Mouse (Mus musculus) cortical plate, adult 2 months (tissue): ENCODE data around the gene Sult1c2.

Experiments used
- CTCF ChIP-seq: fragments of 200-500 bp; IDR thresholded peaks from 2 replicates; pipeline ENCODE4 v1.5.1; 2011; ENCODE audit warnings: mild to moderate bottlenecking, control low read depth, low read length; ENCODE audit not compliant: insufficient read depth; ENCODE audit errors: extremely low read depth
- POLR2A ChIP-seq: fragments of 200-500 bp; IDR thresholded peaks from 2 replicates; pipeline ENCODE4 v1.6.1; 2011; ENCODE audit warnings: mild to moderate bottlenecking, low read length, control low read depth; ENCODE audit not compliant: insufficient read depth; ENCODE audit errors: extremely low read depth

DNA sequence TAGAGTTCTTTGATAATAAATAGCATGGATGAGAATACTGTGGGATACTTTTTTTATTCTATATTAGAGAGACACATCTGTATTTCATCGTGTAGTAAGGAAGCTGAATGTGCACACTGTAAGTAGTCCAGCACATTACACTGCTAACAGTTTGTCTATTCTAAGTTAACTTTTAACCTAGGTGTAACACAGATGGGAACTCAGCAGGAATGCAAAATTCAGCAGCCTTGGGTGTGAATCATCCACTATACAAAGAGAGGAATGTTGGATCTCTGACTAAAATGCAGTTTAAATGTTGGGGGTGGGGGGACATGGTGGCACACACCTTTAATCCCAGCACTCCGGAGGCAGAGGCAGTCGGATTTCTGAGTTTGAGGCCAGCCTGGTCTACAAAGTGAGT is 26.1 kb upstream of the Sult1c2 start:
- TF ChIP-seq CTCF: no peak
- no peak for TF ChIP-seq POLR2A
